Mouse (Mus musculus) testis, adult 2 months (tissue): ENCODE results near the gene Gm498. TPM values are rescaled to one million over a fixed set of nuclear protein-coding genes. Genes with fewer than 3 reads are reported as not detected.

Experiments
- H3K27ac ChIP-seq: fragments of 200-500 bp; 2 replicates; pipeline ENCODE4 v1.5.1; 2012; ENCODE audit warnings: low read depth, low read length; ENCODE audit not compliant: control insufficient read depth, insufficient read depth
- H3K27me3 ChIP-seq: fragments of 200-500 bp; 2 replicates; pipeline ENCODE4 v1.6.1; 2012; ENCODE audit warnings: mild to moderate bottlenecking, low read length, moderate library complexity; ENCODE audit not compliant: control insufficient read depth, insufficient read depth
- H3K36me3 ChIP-seq: fragments of 200-500 bp; 2 replicates; pipeline ENCODE4 v1.6.1; 2012; ENCODE audit warnings: mild to moderate bottlenecking, low read length; ENCODE audit not compliant: control insufficient read depth, insufficient read depth
- H3K4me1 ChIP-seq: fragments of 200-500 bp; 2 replicates; pipeline ENCODE4 v1.6.1; 2012; ENCODE audit warnings: low read length; ENCODE audit not compliant: control insufficient read depth, insufficient read depth
- H3K4me3 ChIP-seq: fragments of 200-500 bp; 2 replicates; pipeline ENCODE4 v1.5.1; 2012; ENCODE audit warnings: low read depth, mild to moderate bottlenecking, low read length, moderate library complexity, mixed read lengths; ENCODE audit not compliant: control insufficient read depth
- CTCF ChIP-seq: fragments of 200-500 bp; IDR thresholded peaks from 2 replicates; pipeline ENCODE4 v1.5.1; 2012; ENCODE audit warnings: low read depth, mild to moderate bottlenecking, inconsistent platforms, low read length, moderate library complexity; ENCODE audit not compliant: control insufficient read depth, insufficient read depth, insufficient replicate concordance
- POLR2A ChIP-seq: fragments of 200-500 bp; IDR thresholded peaks from 2 replicates; pipeline ENCODE4 v1.6.1; 2012; ENCODE audit warnings: low read depth, mild to moderate bottlenecking, inconsistent platforms, low read length, moderate library complexity; ENCODE audit not compliant: control insufficient read depth
- polyA plus RNA-seq: library from polyadenylated mRNA; depleted of rRNA; stranded (reverse); fragments of >200 nt; gene quantifications from 2 replicates; pipeline ENCODE4 v1.2.3, GENCODE M21; 2012

Gm498 gene
- polyA plus RNA-seq, 1 experiment: 242 TPM

DNA sequence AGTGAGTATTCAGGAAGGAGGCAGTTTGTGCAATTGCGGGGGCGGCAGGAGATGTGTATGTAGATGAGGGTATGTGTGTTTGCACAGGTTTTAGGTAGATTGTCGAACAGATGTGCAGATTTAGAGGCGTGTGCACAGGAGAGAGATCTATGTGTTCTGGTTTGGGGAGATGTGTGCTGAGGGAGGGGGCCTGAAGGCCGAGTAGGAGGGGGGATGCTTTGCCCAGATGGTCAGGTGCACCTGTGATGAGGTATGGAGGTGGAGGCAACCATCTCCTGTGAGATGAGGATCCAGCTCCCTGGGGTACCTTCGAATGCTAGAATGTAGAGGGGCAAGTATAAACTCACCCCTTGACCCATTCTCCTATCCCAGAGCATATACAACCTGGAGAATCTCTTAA, 36.2 kb upstream of the Gm498 start:
- peaks cover 8% of the 10 kb centered on the region for H3K4me1 ChIP-seq
- no peaks in the 10 kb centered on the region for H3K36me3 ChIP-seq
- TF ChIP-seq CTCF (no peak), POLR2A (no peak)
- peak overlapping the region; percentile 94 for H3K4me3 ChIP-seq
- peak overlapping the region; percentile 44; the same call in 1 of the 2 replicates for H3K27ac ChIP-seq
- H3K27me3 ChIP-seq: no peaks in the 10 kb centered on the region

DNA sequence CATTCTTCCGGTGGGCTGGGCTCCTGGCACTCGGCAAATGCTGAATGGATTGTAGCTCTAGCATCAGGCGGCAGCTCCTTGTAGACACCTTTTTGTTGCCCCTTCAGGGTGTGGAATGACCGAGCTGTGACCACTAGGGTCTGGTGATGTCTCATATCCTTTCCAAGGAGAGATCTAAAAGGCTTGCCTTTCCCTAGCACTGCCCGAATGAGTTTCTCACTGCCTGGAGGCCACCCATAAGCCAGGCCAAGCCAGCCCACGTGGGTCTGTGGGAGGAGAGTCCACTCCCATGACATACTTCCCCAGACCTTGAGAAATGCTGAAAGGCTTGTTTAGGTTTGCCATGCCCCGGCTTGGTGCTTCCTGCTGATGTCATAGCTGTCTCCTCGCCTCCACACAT, 34.4 kb upstream of the Gm498 start:
- H3K4me1 ChIP-seq: peaks cover 8% of the 10 kb centered on the region
- TF ChIP-seq CTCF (no peak), POLR2A (no peak)

DNA sequence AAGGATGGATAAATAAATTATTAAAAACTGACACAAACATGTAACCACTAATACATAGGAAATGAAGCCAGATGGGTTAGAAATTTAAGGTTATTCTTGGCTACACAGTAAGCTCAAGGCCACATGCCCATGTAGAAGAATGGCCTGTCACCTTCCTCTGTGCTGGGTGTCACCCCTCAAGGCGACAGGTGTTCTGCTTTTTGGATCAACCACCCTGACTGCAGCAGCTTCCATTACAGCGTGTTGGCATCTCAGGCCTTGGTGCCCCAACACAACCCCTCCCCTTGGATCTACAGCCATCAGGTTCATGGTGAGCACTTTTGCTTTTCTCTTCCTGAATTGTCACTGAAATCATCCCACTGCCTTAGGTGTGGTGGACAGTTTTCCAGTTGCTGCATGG, 34.0 kb upstream of the Gm498 start:
- Histone ChIP-seq H3K27ac (no peak overlapping the region), H3K4me1 (peaks cover 8% of the 10 kb centered on the region), H3K36me3 (no peaks in the 10 kb centered on the region), H3K4me3 (no peak overlapping the region), H3K27me3 (no peaks in the 10 kb centered on the region)
- TF ChIP-seq POLR2A: no peak

More for the DNA sequence above, 34.4 kb upstream of the Gm498 start:
- Histone ChIP-seq H3K4me3 (no peak overlapping the region), H3K36me3 (no peaks in the 10 kb centered on the region), H3K27me3 (no peaks in the 10 kb centered on the region), H3K27ac (peak overlapping the region; percentile 17; the same call in 1 of the 2 replicates)

DNA sequence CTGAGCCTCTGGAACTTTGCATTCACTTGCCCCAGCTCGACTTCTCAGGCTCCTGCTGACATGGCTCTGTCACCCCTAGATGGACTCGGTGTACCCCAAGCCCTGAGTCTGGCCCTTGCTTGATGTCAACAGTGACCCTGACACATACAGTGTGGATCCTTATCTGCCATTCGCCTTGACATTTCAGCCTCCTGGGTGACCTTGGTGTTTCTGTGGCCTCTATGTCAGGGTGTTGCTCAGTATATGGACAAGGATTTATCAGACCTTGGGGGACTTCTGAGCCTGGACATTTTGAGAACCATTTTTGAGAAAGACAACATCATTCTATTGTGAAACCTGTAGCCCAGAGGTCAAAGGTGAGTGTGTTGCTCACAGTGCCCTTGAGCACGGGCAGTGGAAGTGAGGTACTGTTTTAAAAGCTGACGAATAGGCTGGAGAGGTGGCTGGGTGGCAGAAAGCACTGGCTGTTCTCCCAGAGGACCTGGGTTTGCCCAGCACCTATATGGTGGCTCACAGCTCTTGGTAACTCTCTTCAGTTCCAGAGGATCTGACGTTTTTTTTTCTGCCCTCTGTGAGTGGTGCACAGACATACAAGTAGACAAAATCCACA, 33.0 kb upstream of the Gm498 start:
- Histone ChIP-seq H3K4me3 (no peak overlapping the region), H3K27ac (no peak overlapping the region), H3K36me3 (no peaks in the 10 kb centered on the region), H3K4me1 (peaks cover 8% of the 10 kb centered on the region), H3K27me3 (no peaks in the 10 kb centered on the region)
- TF ChIP-seq CTCF (no peak), POLR2A (no peak)

DNA sequence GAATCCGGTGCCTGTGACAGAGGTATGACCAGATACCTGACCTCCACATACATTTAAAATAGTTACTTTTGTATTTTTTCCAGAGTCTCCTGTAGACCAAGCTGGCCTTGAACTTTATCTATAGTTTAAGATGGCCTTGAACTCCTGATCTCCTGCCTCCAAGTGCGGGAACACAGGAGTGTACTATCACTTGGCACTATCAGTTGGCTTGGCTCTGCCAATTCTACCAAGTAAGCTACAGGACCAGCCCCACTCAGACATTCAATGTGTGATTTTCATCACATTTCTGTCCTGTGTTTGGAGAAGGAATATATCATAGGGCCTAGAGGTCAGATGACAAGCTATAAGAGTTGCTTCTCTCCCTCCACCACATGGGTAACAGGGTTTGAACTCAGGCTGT, 32.3 kb upstream of the Gm498 start:
- Histone ChIP-seq H3K4me3 (no peak overlapping the region), H3K4me1 (peaks cover 8% of the 10 kb centered on the region), H3K27ac (no peak overlapping the region), H3K36me3 (no peaks in the 10 kb centered on the region), H3K27me3 (no peaks in the 10 kb centered on the region)
- TF ChIP-seq CTCF: no peak
- TF ChIP-seq POLR2A: no peak

DNA sequence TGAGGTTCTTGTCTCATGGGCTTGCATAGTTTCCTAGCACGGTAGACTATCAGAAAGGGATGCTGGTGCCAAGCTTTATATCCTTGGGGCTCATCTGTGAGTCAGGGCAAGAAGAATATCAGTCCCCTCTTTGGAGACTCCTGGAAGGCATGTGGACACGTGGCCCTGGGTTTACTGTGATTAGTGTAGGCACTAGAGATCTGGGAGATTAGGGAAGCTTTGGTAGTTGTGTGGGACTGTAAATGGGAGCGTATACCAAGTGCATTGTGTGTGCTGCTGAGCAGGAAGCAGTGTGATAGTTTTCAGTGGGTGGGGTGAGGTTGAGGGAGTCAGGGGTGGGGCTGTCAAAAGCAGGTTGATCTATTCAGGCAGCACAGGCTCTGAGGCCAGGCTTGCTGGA, 31.7 kb upstream of the Gm498 start:
- no peaks in the 10 kb centered on the region for H3K36me3 ChIP-seq
- H3K27me3 ChIP-seq: no peaks in the 10 kb centered on the region
- H3K4me3 ChIP-seq: no peak overlapping the region
- H3K4me1 ChIP-seq: peaks cover 5% of the 10 kb centered on the region
- no peak overlapping the region for H3K27ac ChIP-seq
- no peak for TF ChIP-seq CTCF
- TF ChIP-seq POLR2A: no peak

DNA sequence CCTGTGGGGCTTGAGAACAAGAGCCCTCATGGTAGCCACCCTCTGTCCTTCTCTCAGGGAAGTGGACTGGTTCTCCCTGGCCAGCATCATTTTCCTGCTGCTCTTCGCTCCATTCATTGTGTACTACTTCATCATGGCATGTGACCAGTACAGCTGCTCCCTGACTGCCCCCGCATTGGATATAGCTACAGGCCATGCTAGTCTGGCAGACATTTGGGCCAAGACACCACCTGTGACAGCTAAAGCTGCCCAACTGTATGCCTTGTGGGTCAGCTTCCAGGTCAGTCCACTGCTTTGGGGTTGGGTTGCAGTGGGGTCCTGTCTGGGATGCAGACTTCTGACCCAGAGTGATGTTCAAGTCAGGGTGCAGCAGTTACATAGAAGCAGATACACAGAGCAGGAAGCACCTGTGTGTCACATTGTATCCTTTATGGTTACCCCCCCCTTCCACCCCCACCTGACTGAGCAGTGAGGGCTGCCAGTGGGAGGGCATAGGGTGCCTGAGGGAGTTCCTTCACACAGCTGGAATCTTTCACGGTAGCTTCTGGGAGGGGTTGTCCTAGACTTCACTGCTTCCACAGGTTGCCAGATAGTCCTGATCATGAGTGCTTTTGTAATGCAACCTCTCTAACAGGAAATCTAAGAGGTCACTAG, 28.8 kb upstream of the Gm498 start:
- H3K4me1 ChIP-seq: no peaks in the 10 kb centered on the region
- no peaks in the 10 kb centered on the region for H3K36me3 ChIP-seq
- H3K27ac ChIP-seq: no peak overlapping the region
- no peak overlapping the region for H3K4me3 ChIP-seq
- no peak for TF ChIP-seq POLR2A
- H3K27me3 ChIP-seq: no peaks in the 10 kb centered on the region

DNA sequence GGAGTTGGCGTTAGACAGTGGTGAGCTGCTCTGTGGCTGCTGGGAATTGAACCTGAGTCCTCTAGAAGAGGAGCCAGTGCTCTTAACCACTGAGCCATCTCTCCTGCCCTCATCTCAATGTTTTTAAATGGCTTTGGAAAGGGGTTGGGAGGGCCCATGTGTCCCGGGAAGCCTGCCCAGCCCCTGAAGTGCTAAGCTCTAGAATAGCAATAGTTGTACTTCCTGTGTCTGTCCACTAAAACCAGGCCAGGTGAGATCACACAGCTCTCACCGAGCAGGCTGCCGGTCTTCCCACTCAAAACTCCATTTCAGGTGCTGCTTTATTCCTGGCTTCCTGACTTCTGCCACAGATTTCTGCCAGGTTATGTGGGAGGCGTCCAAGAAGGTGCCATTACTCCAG, 26.5 kb upstream of the Gm498 start:
- H3K4me3 ChIP-seq: no peak overlapping the region
- H3K4me1 ChIP-seq: no peaks in the 10 kb centered on the region
- TF ChIP-seq POLR2A (no peak), CTCF (no peak)
- H3K27ac ChIP-seq: no peak overlapping the region
- no peaks in the 10 kb centered on the region for H3K36me3 ChIP-seq
- no peaks in the 10 kb centered on the region for H3K27me3 ChIP-seq
